Mouse (Mus musculus) midbrain, embryonic 11.5 days (tissue): ENCODE results near the gene Gm42715. TPM values are rescaled to one million over a fixed set of nuclear protein-coding genes. Genes with fewer than 3 reads are reported as not detected.
A peak's percentile ranks its signal among the peaks of the same experiment; 100 is the strongest.

ENCODE experiments used
- ATAC-seq: fragments of 200-750 bp; cut with Nextera tagmentation; 2 replicates; pipeline ENCODE4 v1.8.0; 2017; ENCODE audit warnings: moderate TSS enrichment, moderate library complexity; ENCODE audit not compliant: low FRiP score
- DNase-seq: peaks from one replicate; pipeline ENCODE4 v3.0.0; 2015; ENCODE audit warnings: low spot score; ENCODE audit errors: missing footprints
- H3K27ac ChIP-seq: fragments of 300-500 bp; sonication (generic); 2 replicates; pipeline ENCODE4 v1.5.1; 2014; ENCODE audit warnings: low read depth, low read length
- H3K27me3 ChIP-seq: fragments of 300-500 bp; sonication (generic); 2 replicates; pipeline ENCODE4 v1.6.1; 2014; ENCODE audit warnings: mild to moderate bottlenecking, low read length, moderate library complexity, mixed read lengths; ENCODE audit not compliant: control insufficient read depth, insufficient read depth
- H3K36me3 ChIP-seq: fragments of 300-500 bp; sonication (generic); 2 replicates; pipeline ENCODE4 v1.6.1; 2014; ENCODE audit warnings: mild to moderate bottlenecking, low read length, moderate library complexity, mixed read lengths; ENCODE audit not compliant: control insufficient read depth, insufficient read depth
- H3K4me1 ChIP-seq: fragments of 300-500 bp; sonication (generic); 2 replicates; pipeline ENCODE4 v1.6.1; 2014; ENCODE audit warnings: low read length; ENCODE audit not compliant: control insufficient read depth, insufficient read depth
- H3K4me2 ChIP-seq: fragments of 300-500 bp; sonication (generic); 2 replicates; pipeline ENCODE4 v1.6.1; 2014; ENCODE audit warnings: mild to moderate bottlenecking, moderate library complexity
- H3K4me3 ChIP-seq: fragments of 300-500 bp; sonication (generic); 2 replicates; pipeline ENCODE4 v1.5.1; 2014; ENCODE audit warnings: low read depth, low read length
- H3K9ac ChIP-seq: fragments of 300-500 bp; sonication (generic); 2 replicates; pipeline ENCODE4 v1.6.1; 2014; ENCODE audit warnings: low read length
- H3K9me3 ChIP-seq: fragments of 300-500 bp; sonication (generic); 2 replicates; pipeline ENCODE4 v1.6.1; 2016; ENCODE audit warnings: low read length; ENCODE audit not compliant: control insufficient read depth
- WGBS: fragments of 180-500 bp; shearing (Covaris S2); extraction: QIAGEN DNeasy Blood & Tissue Kit; methylation state at CpG from one replicate; pipeline ENCODE4 v1.1.7; 2014; 5-methylcytosine and 5-hydroxymethylcytosine counted together
- polyA plus RNA-seq: library from polyadenylated mRNA; unstranded; fragments of >200 nt; fragmentation: Nextera tagmentation; extraction: Ambion mirVana; gene quantifications from 2 replicates; pipeline ENCODE4 v1.2.1, GENCODE M21; 2014

The Gm42715 gene
- polyA plus RNA-seq, 1 experiment from 2014 or later, result 19.2 TPM

- H3K9ac ChIP-seq, result no peak overlapping the region
- no peak overlapping the region for H3K27ac ChIP-seq
- DNase-seq (no peak), ATAC-seq (no peak)
- H3K4me1 ChIP-seq, result no peaks in the 10 kb centered on the region
- no peak overlapping the region for H3K4me2 ChIP-seq
- H3K27me3 ChIP-seq, result no peaks in the 10 kb centered on the region
- no peaks in the 10 kb centered on the region for H3K9me3 ChIP-seq
- H3K4me3 ChIP-seq, result no peak overlapping the region
- peaks cover 23% of the 10 kb centered on the region for H3K36me3 ChIP-seq
- 87% methylated on average over 2 of the region's 2 CpGs for WGBS
These were observed 83.5 kb downstream of the Gm42715 start for GRCm38 (mm10) chr7:127602903-127603302.

- Histone ChIP-seq H3K27ac (no peak overlapping the region), H3K4me1 (no peaks in the 10 kb centered on the region), H3K9me3 (no peaks in the 10 kb centered on the region), H3K4me3 (no peak overlapping the region), H3K27me3 (no peaks in the 10 kb centered on the region), H3K9ac (no peak overlapping the region), H3K36me3 (peaks cover 27% of the 10 kb centered on the region), H3K4me2 (no peak overlapping the region)
- ATAC-seq (no peak), DNase-seq (no peak)
- 90% methylated on average over 10 of the region's 10 CpGs for WGBS
These were observed 84.9 kb downstream of the Gm42715 start for GRCm38 (mm10) chr7:127604256-127604655.

- peak; percentile 73 for DNase-seq
- Histone ChIP-seq H3K4me1 (no peaks in the 10 kb centered on the region), H3K27ac (no peak overlapping the region), H3K4me2 (no peak overlapping the region), H3K9ac (no peak overlapping the region), H3K4me3 (no peak overlapping the region), H3K27me3 (no peaks in the 10 kb centered on the region), H3K9me3 (no peaks in the 10 kb centered on the region), H3K36me3 (peaks cover 42% of the 10 kb centered on the region)
- 83% methylated on average over 6 of the region's 6 CpGs for WGBS
- no peak for ATAC-seq
These were observed 87.8 kb downstream of the Gm42715 start for GRCm38 (mm10) chr7:127607150-127607549.

GRCm38 (mm10) chr7:127611011-127611410, 91.6 kb downstream of the Gm42715 start:
- DNase-seq (no peak), ATAC-seq (no peak)
- Histone ChIP-seq H3K9ac (no peak overlapping the region), H3K4me1 (peaks cover 6% of the 10 kb centered on the region), H3K4me3 (no peak overlapping the region), H3K27me3 (no peaks in the 10 kb centered on the region), H3K9me3 (no peaks in the 10 kb centered on the region), H3K36me3 (peaks cover 35% of the 10 kb centered on the region), H3K4me2 (no peak overlapping the region), H3K27ac (no peak overlapping the region)
- 94% methylated on average over 29 of the region's 29 CpGs for WGBS

- H3K27me3 ChIP-seq, result no peaks in the 10 kb centered on the region
- no peak overlapping the region for H3K4me2 ChIP-seq
- peaks cover 8% of the 10 kb centered on the region for H3K4me1 ChIP-seq
- DNase-seq (peak; percentile 77), ATAC-seq (no peak)
- H3K4me3 ChIP-seq, result no peak overlapping the region
- H3K9me3 ChIP-seq, result no peaks in the 10 kb centered on the region
- H3K9ac ChIP-seq, result no peak overlapping the region
- peaks cover 35% of the 10 kb centered on the region for H3K36me3 ChIP-seq
- H3K27ac ChIP-seq, result no peak overlapping the region
- WGBS, result 97% methylated on average over 26 of the region's 26 CpGs
These were observed 92.2 kb downstream of the Gm42715 start for GRCm38 (mm10) chr7:127611561-127611960.

GRCm38 (mm10) chr7:127613501-127613900, 94.1 kb downstream of the Gm42715 start:
- ATAC-seq (no peak), DNase-seq (peak; percentile 80)
- Histone ChIP-seq H3K27ac (no peak overlapping the region), H3K4me3 (peak overlapping the region; percentile 99; the same call in 1 of the 2 replicates), H3K9me3 (no peaks in the 10 kb centered on the region), H3K4me2 (peak overlapping the region; percentile 62; the same call in 1 of the 2 replicates), H3K9ac (peak overlapping the region; percentile 98), H3K27me3 (no peaks in the 10 kb centered on the region), H3K36me3 (peaks cover 31% of the 10 kb centered on the region), H3K4me1 (peaks cover 8% of the 10 kb centered on the region)
- WGBS, result 84% methylated on average over 8 of the region's 8 CpGs

- DNase-seq (no peak), ATAC-seq (no peak)
- no peaks in the 10 kb centered on the region for H3K27me3 ChIP-seq
- peak overlapping the region; percentile 98 for H3K9ac ChIP-seq
- WGBS, result 22% methylated on average over 8 of the region's 8 CpGs
- peak overlapping the region; percentile 62 for H3K4me2 ChIP-seq
- no peak overlapping the region for H3K27ac ChIP-seq
- H3K4me1 ChIP-seq, result peaks cover 8% of the 10 kb centered on the region
- H3K9me3 ChIP-seq, result no peaks in the 10 kb centered on the region
- H3K4me3 ChIP-seq, result peak overlapping the region; percentile 99
- peaks cover 27% of the 10 kb centered on the region for H3K36me3 ChIP-seq
These were observed 94.7 kb downstream of the Gm42715 start for GRCm38 (mm10) chr7:127614091-127614490.

- Histone ChIP-seq H3K27me3 (no peaks in the 10 kb centered on the region), H3K4me3 (peak overlapping the region; percentile 99), H3K27ac (peak overlapping the region; percentile 83; the same call in 1 of the 2 replicates), H3K4me2 (peak overlapping the region; percentile 62), H3K4me1 (peaks cover 8% of the 10 kb centered on the region), H3K36me3 (peaks cover 26% of the 10 kb centered on the region), H3K9ac (peak overlapping the region; percentile 98), H3K9me3 (no peaks in the 10 kb centered on the region)
- DNase-seq (peak; percentile 94), ATAC-seq (peak; percentile 26)
- WGBS, result under 1% methylated on average over 39 of the region's 44 CpGs
These were observed 95.1 kb downstream of the Gm42715 start for GRCm38 (mm10) chr7:127614511-127614890.

GRCm38 (mm10) chr7:127614891-127615843, 95.8 kb downstream of the Gm42715 start, which contains the start of gene Zfp629:
Gene Zfp629, minus strand, starts transcription at chr7:127615797.
- H3K27ac ChIP-seq, result peak within 1 kb of the TSS; percentile 83
- peak; percentile 92 for ATAC-seq
- H3K27me3 ChIP-seq, result no peaks in the 10 kb centered on the region
- H3K9me3 ChIP-seq, result no peaks in the 10 kb centered on the region
- WGBS, result under 1% methylated on average over 40 of the region's 50 CpGs
- H3K4me3 ChIP-seq, result peak within 1 kb of the TSS; percentile 99
- peak within 1 kb of the TSS; percentile 62 for H3K4me2 ChIP-seq
- H3K4me1 ChIP-seq, result peaks cover 8% of the 10 kb centered on the region
- H3K9ac ChIP-seq, result peak within 1 kb of the TSS; percentile 98
- DNase-seq, result peak; percentile 99
- H3K36me3 ChIP-seq, result peaks cover 19% of the 10 kb centered on the region
